Mouse (Mus musculus) telencephalon, adult 2 months (tissue): ENCODE data around the gene Gm49373.

Experiments
- DNase-seq: peaks from one replicate; pipeline ENCODE4 v3.0.0-alpha.2; 2011; ENCODE audit warnings: low read depth, low spot score

Gm49373 gene

GRCm38 (mm10) chr9:21029291-21030054, 43.4 kb downstream of the Gm49373 start, which contains the start of gene Icam4:
TSS of gene Icam4 (plus strand) at chr9:21029373.
- DNase-seq = no peak

- no peak for DNase-seq
These were observed 44.3 kb downstream of the Gm49373 start for GRCm38 (mm10) chr9:21028560-21029110.

GRCm38 (mm10) chr9:21027774-21028290, 45.1 kb downstream of the Gm49373 start:
- DNase-seq = no peak

- DNase-seq = no peak
These were observed 46.0 kb downstream of the Gm49373 start for GRCm38 (mm10) chr9:21026849-21027248.

- no peak for DNase-seq
These were observed 47.6 kb downstream of the Gm49373 start for GRCm38 (mm10) chr9:21025258-21025810.

GRCm38 (mm10) chr9:21022726-21023125, 50.2 kb downstream of the Gm49373 start:
- DNase-seq = no peak

- DNase-seq = no peak
These were observed 50.6 kb downstream of the Gm49373 start for GRCm38 (mm10) chr9:21022288-21022687.

GRCm38 (mm10) chr9:21021363-21021762, 51.5 kb downstream of the Gm49373 start:
- DNase-seq = no peak

- no peak for DNase-seq
These were observed 54.3 kb downstream of the Gm49373 start for GRCm38 (mm10) chr9:21018600-21018999.

- no peak for DNase-seq
These were observed 55.7 kb downstream of the Gm49373 start for GRCm38 (mm10) chr9:21017177-21017575.

GRCm38 (mm10) chr9:21016331-21017176, 56.3 kb downstream of the Gm49373 start:
- DNase-seq = no peak

GRCm38 (mm10) chr9:21015571-21016130, 57.2 kb downstream of the Gm49373 start, which contains the start of gene Icam1:
TSS of gene Icam1 (plus strand) at chr9:21015985.
- DNase-seq = no peak

GRCm38 (mm10) chr9:21014691-21015570, 58.0 kb downstream of the Gm49373 start:
- DNase-seq = no peak
